Mouse (Mus musculus) cerebellum, postnatal 10 days (tissue): Measurements from ENCODE around the gene Slc26a10.
A peak's percentile ranks its signal among the peaks of the same experiment; 100 is the strongest.
"Not testable (repeated sequence)": the region's sequence is repeated elsewhere in the genome, so short reads cannot be mapped to it uniquely, and the experiment has no call there.

Experiments used
- DNase-seq, 2 experiments: peaks; one replicate each; pipeline ENCODE4 v3.0.0; 2021; ENCODE audit warnings: mixed read lengths in 2 of 2

Slc26a10 gene

GRCm38 (mm10) chr10:127181566-127181965 lies 1.1 kb upstream of the Slc26a10 start:
- no peak for DNase-seq

- no peak for DNase-seq
Observed at GRCm38 (mm10) chr10:127180695-127181047, 226 bp upstream of the Slc26a10 start.

- peak; percentile 23 to 40 for DNase-seq
Observed at GRCm38 (mm10) chr10:127178286-127179027, 2.0 kb downstream of the Slc26a10 start.

DNA sequence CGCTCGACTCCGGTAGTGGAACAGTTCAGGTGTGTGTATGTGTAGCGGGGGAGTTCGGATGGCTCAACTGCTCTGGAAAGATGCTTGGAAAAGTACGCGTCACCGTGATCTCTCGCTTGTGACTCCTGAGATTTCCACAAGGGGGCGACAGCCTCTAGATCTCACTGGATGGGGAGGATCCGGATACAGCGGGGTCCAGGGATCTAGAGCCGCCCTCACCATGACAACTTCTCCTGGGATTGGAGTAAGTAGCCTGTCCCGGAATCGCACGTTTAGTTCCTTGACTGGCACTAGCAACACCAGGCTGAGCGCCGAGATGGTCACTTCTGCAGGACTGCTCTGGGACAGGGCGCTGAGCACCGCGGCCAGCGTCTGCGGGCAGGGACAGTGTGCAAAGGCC lies 2.7 kb downstream of the Slc26a10 start:
- DNase-seq = peak; percentile 89 to 92

DNA sequence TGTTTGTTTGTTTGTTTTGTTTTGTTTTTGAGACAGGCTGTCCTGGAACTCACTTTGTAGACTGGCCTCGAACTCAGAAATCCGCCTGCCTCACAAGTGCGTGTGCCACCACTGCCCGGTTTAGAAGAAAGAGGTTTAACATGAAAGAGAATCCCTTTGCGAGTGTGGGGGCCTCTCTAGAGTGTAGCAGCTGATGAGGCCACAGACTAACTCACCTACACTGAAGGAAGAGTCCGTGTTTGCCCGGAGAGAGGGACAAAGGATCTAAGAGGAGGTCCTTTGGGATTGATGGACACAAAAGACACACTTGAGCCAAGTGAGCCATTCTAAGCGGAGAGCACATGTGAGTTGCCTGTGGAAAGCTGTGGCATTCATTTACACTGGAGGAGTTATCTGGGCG lies 3.2 kb downstream of the Slc26a10 start:
- DNase-seq = no peak

GRCm38 (mm10) chr10:127176756-127177155 lies 3.7 kb downstream of the Slc26a10 start:
- DNase-seq = peak in 1 of 2 experiments; percentile 7

- peak in 1 of 2 experiments; percentile 3 for DNase-seq
Observed at GRCm38 (mm10) chr10:127176228-127176627, 4.2 kb downstream of the Slc26a10 start.

DNA sequence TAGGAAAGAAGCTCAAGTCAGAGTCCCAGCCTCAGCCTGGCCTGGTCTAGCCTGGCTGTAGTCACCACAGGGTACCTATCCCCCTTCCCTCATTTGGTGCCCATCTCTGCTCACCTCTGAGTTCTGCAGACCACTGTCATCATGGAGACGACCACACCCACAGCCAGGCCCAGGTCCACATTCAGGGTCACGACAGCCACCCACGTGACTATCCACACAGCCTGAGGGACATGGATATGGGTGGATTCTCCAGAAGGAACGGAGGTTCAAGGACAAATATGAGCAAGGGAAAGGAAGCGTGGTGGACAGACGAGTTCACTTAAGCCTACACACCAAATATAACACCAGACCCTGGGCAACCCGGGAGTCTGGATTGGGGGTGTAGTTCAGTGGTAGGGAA lies 6.3 kb downstream of the Slc26a10 start:
- DNase-seq = no peak

DNA sequence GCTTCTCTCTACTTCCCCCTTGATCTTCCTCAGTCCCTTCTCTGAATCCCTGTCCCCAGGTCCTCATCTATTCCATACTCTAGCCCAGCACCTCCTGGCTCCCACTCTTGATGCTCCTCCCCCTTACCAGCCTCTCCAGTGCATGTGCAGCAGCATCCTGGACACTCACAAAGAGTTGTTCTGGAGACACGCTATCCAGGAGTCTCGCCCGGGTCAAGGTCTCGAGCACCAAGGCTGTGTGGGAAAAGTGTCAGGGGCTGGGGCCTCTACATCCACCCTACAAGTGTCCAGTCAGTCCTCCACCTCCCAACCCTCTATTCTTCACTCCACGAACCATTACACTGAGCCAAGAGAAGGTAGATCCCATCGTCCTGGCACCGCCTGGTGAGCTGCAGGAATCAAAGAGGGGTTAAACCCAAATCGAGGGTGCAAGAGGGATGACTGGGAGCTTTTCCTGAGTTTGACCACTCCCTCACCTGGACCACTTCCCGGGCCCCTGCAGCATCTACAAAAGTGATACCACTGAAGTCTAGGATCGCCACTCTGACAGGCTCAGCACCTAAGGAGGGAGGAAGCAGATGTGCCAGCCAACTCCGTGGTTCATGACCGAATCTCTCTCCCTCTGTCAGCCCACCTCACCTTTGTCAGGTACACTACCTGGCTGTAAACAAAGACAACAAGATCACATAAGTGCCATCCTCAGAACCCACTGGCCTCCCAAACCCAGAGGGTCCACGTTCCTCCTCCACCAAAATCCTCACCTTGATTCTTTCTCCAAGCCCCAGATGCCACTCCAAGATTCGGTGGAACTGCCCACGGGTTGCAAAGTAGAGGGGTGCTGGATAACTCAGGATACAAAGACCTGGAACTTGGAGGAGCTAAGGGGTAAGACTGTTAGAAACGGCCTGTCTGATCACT lies 7.0 kb downstream of the Slc26a10 start:
- peak in 1 of 2 experiments; percentile 11 for DNase-seq

DNA sequence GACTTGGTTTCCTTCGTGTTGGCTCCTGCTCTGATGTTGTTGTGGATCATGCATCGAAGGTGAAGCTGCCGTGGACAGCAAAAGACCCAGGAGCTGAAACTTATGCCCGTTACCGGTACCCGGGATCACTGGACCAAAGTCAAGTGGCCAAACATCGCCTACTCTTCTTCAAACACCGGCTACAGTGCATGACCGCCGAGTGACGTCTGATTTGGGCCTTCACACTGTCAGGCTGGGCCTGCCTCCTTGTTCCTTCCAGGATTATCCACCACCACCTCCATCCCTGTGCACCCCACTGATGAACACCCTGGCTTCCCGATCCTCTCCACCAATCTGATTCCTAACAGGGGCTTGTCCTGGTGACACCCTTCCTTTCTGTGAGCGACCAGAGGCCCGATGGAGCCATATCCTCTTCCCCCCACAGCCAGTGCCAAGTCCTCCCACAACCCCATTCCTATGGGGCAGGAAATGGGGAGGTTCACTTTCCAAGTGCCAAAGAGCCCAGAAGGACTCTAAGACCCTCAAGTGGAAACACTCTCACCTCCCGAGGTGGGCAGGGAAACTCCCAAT lies 8.7 kb downstream of the Slc26a10 start:
- no peak for DNase-seq

GRCm38 (mm10) chr10:127170837-127171272 lies 9.6 kb downstream of the Slc26a10 start:
- DNase-seq = peak; percentile 76 to 78

GRCm38 (mm10) chr10:127170002-127170401 lies 10.4 kb downstream of the Slc26a10 start:
- DNase-seq = peak; percentile 71

GRCm38 (mm10) chr10:127167614-127168192 lies 12.7 kb downstream of the Slc26a10 start:
- peak in 1 of 2 experiments; percentile 13 for DNase-seq

DNA sequence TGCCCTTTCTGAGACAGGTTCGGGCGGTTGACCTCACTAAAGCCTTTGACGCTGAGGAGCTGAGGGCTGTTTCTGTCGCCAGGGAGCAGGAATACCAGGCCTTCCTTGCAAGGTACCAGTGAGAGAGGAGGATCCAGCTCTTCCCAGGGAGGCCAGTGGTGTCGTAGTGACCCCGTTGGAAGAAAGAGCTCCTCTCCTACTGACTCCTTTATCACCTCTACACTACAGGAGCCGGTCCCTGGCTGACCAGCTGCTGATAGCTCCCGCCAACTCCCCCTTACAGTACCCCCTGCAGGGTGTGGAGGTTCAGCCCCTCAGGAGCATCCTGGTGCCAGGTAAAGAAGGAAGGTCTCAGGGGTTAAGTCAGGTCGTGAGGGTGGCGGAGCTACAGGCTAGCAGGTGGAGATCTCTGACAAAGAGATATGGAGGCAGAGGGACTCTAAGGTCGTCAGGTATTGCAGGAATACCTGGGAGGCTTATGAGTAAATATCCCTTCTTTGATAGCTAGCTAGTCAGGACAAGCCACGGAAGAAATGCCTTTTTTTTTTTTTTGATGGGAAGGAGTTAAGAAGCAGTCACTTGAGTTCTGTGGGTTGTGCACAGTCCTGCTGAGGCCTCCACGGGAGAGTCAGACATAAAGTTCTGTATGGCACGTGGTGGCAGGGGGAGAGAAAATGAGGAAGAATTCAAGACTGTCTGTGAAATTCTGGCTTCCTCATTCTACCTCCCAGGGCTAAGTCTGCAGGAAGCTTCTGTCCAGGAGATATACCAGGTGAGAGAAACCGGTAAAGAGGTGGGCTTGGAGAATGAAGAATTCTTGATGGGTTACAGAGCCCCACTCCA lies 13.5 kb downstream of the Slc26a10 start:
- DNase-seq = peak; percentile 14 to 24

DNA sequence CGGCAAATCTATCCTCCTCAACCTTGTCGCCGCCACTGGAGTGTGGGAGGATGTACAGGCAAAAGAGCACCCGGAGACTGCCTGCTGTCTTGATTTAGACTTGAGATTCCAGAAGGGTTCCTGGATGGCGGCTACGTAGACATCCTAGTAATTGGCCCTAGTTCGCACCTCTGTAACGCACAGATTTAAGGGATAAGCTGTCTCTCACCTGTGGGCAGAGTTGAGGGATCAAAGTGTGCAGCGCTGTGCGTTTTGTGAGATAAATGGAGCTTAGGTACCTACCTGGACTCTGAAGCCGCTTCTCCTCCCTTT lies 14.1 kb downstream of the Slc26a10 start:
- DNase-seq = no peak

DNA sequence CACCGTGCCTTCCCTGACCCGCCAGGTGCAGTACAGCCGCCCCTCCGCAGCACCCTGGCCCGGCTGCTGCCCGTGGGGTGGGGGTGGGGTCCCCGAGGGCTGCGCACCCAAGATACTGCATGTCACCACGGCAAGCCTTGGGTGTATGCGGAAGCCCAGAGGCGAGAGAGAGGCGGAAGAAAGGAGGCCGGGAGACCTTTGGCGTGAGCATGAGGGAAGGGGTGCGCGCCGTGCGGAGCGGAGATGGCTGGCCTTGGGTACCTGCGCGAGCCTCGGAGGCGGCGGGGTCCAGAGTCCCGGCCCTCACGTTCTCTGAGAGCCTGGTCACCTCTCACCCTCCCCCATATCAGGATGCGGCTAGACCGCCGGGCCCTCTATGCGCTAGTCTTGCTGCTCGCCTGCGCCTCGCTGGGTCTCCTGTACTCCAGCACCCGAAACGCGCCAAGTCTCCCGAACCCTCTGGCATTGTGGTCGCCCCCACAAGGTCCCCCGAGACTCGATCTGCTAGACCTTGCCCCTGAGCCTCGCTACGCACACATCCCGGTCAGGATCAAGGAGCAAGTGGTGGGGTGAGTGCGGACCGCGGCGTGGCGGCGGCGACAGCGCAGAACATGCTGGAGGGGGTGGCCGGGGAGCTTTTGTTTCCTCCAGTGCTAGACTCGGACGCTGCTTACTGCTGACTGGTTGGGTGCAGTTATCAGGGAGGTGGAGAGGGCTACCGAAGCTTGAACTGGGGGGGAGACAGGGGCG lies 14.6 kb downstream of the Slc26a10 start:
- peak; percentile 72 to 75 for DNase-seq

GRCm38 (mm10) chr10:127165354-127165653 lies 15.1 kb downstream of the Slc26a10 start:
- peak; percentile 72 to 76 for DNase-seq

- DNase-seq = peak; percentile 89 to 90
Observed at GRCm38 (mm10) chr10:127164631-127165353, 15.7 kb downstream of the Slc26a10 start, which contains the start of gene B4galnt1. Gene B4galnt1, plus strand, starts transcription at chr10:127165225.

DNA sequence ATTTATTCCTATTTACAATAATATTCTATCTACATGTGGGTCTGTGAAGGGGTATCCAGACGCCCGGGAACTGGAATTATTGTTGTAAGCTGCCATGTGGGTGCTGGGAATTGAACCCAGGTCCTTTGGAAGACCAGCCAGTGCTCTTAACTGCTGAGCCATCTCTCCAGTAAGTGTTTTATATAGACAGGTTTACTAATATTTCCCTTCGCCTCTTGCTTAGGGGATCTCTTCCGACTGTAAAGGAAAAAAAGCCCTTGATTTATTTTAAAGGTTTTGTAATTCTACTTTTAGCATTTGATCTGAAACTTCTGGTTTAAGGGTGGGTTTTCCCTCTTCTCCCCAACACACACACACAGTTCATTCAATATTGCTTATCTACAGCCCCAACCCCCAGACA lies 16.3 kb downstream of the Slc26a10 start:
- no peak for DNase-seq

DNA sequence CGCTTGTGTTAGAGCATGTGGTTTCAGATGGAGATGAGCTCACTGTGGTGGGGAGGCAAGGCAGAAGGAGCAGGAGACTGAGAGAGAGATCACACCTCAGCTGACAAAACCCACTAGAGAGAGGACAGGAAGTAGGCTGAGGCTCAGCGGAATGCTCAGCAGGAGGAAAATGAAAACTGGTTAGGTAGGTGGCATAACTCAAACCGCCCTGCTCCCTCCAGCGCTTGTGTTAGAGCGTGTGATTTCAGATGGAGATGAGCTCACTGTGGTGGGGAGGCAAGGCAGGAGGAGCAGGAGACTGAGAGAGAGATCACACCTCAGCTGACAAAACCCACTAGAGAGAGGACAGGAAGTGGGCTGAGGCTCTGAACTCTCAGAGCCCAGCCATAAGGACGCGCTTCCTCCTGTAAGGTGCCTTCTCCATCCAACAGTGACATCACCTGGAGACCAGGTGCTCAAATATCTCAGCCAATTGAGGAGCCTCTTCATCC lies 17.6 kb downstream of the Slc26a10 start:
- DNase-seq = not testable (repeated sequence)

GRCm38 (mm10) chr10:127160728-127161127 lies 19.7 kb downstream of the Slc26a10 start:
- DNase-seq = no peak
